Mouse (Mus musculus) stomach, postnatal 0 days (tissue): ENCODE data around the gene Ctnnbl1. TPM values are rescaled to one million over a fixed set of nuclear protein-coding genes. Genes with fewer than 3 reads are reported as not detected.

Experiments
- ATAC-seq: fragments of 200-750 bp; cut with Nextera tagmentation; 2 replicates; pipeline ENCODE4 v1.8.0; 2017; ENCODE audit not compliant: low FRiP score, low TSS enrichment
- DNase-seq: peaks from one replicate; pipeline ENCODE4 v3.0.0-alpha.2; 2016; ENCODE audit warnings: low spot score
- H3K27ac ChIP-seq: fragments of 300-500 bp; sonication (generic); replicated peaks from 2 replicates; pipeline ENCODE4 v1.5.1; 2014; ENCODE audit warnings: mild to moderate bottlenecking, control low read depth
- H3K27me3 ChIP-seq: fragments of 300-500 bp; sonication (generic); 2 replicates; pipeline ENCODE4 v1.6.1; 2014; ENCODE audit warnings: low read length; ENCODE audit not compliant: control insufficient read depth, insufficient read depth
- H3K36me3 ChIP-seq: fragments of 300-500 bp; sonication (generic); 2 replicates; pipeline ENCODE4 v1.6.1; 2014; ENCODE audit warnings: low read length, mixed read lengths; ENCODE audit not compliant: control insufficient read depth, insufficient read depth
- H3K4me1 ChIP-seq: fragments of 300-500 bp; sonication (generic); replicated peaks from 2 replicates; pipeline ENCODE4 v1.6.1; 2014; ENCODE audit warnings: antibody characterized with exemption; ENCODE audit not compliant: control insufficient read depth, insufficient read depth
- H3K4me2 ChIP-seq: fragments of 300-500 bp; sonication (generic); replicated peaks from 2 replicates; pipeline ENCODE4 v1.6.1; 2014; ENCODE audit warnings: low read depth, mild to moderate bottlenecking, control low read depth, moderate library complexity
- H3K4me3 ChIP-seq: fragments of 300-500 bp; sonication (generic); 2 replicates; pipeline ENCODE4 v1.5.1; 2014; ENCODE audit warnings: low read depth, low read length, control low read depth
- H3K9ac ChIP-seq: fragments of 300-500 bp; sonication (generic); 2 replicates; pipeline ENCODE4 v1.6.1; 2014; ENCODE audit warnings: mild to moderate bottlenecking, low read length, control low read depth, mixed read lengths
- H3K9me3 ChIP-seq: fragments of 300-500 bp; sonication (generic); 2 replicates; pipeline ENCODE4 v1.6.1; 2016; ENCODE audit warnings: low read length; ENCODE audit not compliant: control insufficient read depth
- CTCF ChIP-seq: IDR thresholded peaks from 2 replicates; pipeline ENCODE4 v1.5.1; 2016; ENCODE audit warnings: antibody characterized with exemption, low read depth, mild to moderate bottlenecking, moderate library complexity
- EP300 ChIP-seq: optimal IDR thresholded peaks from 2 replicates; pipeline ENCODE3; 2016; ENCODE audit warnings: antibody characterized with exemption
- WGBS: fragments of 180-500 bp; shearing (Covaris S2); extraction: QIAGEN DNeasy Blood & Tissue Kit; methylation state at CpG from one replicate; pipeline ENCODE4 v1.1.7; 2014; 5-methylcytosine and 5-hydroxymethylcytosine counted together
- polyA plus RNA-seq: library from polyadenylated mRNA; unstranded; fragments of >200 nt; fragmentation: Nextera tagmentation; extraction: Ambion mirVana; gene quantifications from 2 replicates; pipeline ENCODE4 v1.2.1, GENCODE M21; 2015

The Ctnnbl1 gene
- polyA plus RNA-seq, 1 experiment from 2014 or later: 23.9 TPM

GRCm38 (mm10) chr2:157800746-157801501 lies 63.7 kb downstream of the Ctnnbl1 start:
- no peak for TF ChIP-seq CTCF
- TF ChIP-seq EP300: no peak
- H3K27ac ChIP-seq: no peak overlapping the region

GRCm38 (mm10) chr2:157801505-157802357 lies 64.5 kb downstream of the Ctnnbl1 start:
- no peaks in the 10 kb centered on the region for H3K9me3 ChIP-seq
- ATAC-seq: no peak
- peaks cover 3% of the 10 kb centered on the region; the same call in 1 of the 2 replicates for H3K36me3 ChIP-seq
- H3K4me1 ChIP-seq: no peaks in the 10 kb centered on the region
- TF ChIP-seq CTCF (no peak), EP300 (no peak)
- H3K9ac ChIP-seq: no peak overlapping the region
- H3K27ac ChIP-seq: no peak overlapping the region
- WGBS: 50% methylated on average over 8 of the region's 8 CpGs
- no peak overlapping the region for H3K4me3 ChIP-seq
- H3K4me2 ChIP-seq: no peak overlapping the region
- no peaks in the 10 kb centered on the region for H3K27me3 ChIP-seq
- DNase-seq: no peak

More at GRCm38 (mm10) chr2:157800746-157801501, 63.7 kb downstream of the Ctnnbl1 start:
- no peak overlapping the region for H3K9ac ChIP-seq
- 73% methylated on average over 11 of the region's 11 CpGs for WGBS
- H3K4me3 ChIP-seq: no peak overlapping the region
- no peak overlapping the region for H3K4me2 ChIP-seq
- H3K36me3 ChIP-seq: peaks cover 3% of the 10 kb centered on the region; the same call in 1 of the 2 replicates
- no peaks in the 10 kb centered on the region for H3K4me1 ChIP-seq
- no peaks in the 10 kb centered on the region for H3K27me3 ChIP-seq
- no peaks in the 10 kb centered on the region for H3K9me3 ChIP-seq
- DNase-seq (no peak), ATAC-seq (no peak)

GRCm38 (mm10) chr2:157802666-157803065 lies 65.5 kb downstream of the Ctnnbl1 start:
- no peaks in the 10 kb centered on the region for H3K9me3 ChIP-seq
- ATAC-seq (no peak), DNase-seq (no peak)
- H3K9ac ChIP-seq: no peak overlapping the region
- H3K4me3 ChIP-seq: no peak overlapping the region
- TF ChIP-seq CTCF (no peak), EP300 (no peak)
- H3K27ac ChIP-seq: no peak overlapping the region
- H3K4me2 ChIP-seq: no peak overlapping the region
- H3K36me3 ChIP-seq: peaks cover 3% of the 10 kb centered on the region; the same call in 1 of the 2 replicates
- H3K4me1 ChIP-seq: no peaks in the 10 kb centered on the region
- WGBS: 81% methylated on average over 5 of the region's 5 CpGs
- no peaks in the 10 kb centered on the region for H3K27me3 ChIP-seq

- H3K27me3 ChIP-seq: no peaks in the 10 kb centered on the region
- 75% methylated on average over 3 of the region's 3 CpGs for WGBS
- ATAC-seq: no peak
- no peak overlapping the region for H3K27ac ChIP-seq
- H3K4me3 ChIP-seq: no peak overlapping the region
- H3K36me3 ChIP-seq: peaks cover 3% of the 10 kb centered on the region; the same call in 1 of the 2 replicates
- H3K9ac ChIP-seq: no peak overlapping the region
- no peaks in the 10 kb centered on the region for H3K4me1 ChIP-seq
- TF ChIP-seq CTCF: no peak
- TF ChIP-seq EP300: no peak
- no peak overlapping the region for H3K4me2 ChIP-seq
- DNase-seq: no peak
- H3K9me3 ChIP-seq: no peaks in the 10 kb centered on the region
These were observed 67.2 kb downstream of the Ctnnbl1 start for GRCm38 (mm10) chr2:157804388-157804787.

- 46% methylated on average over 3 of the region's 3 CpGs for WGBS
- TF ChIP-seq EP300: no peak
These were observed 67.9 kb downstream of the Ctnnbl1 start for GRCm38 (mm10) chr2:157805091-157805490.

More at GRCm38 (mm10) chr2:157805091-157805490, 67.9 kb downstream of the Ctnnbl1 start:
- Histone ChIP-seq H3K27me3 (no peaks in the 10 kb centered on the region), H3K27ac (no peak overlapping the region), H3K4me1 (no peaks in the 10 kb centered on the region), H3K4me3 (no peak overlapping the region), H3K9me3 (no peaks in the 10 kb centered on the region), H3K36me3 (peaks cover 3% of the 10 kb centered on the region; the same call in 1 of the 2 replicates), H3K9ac (no peak overlapping the region), H3K4me2 (no peak overlapping the region)
- ATAC-seq (no peak), DNase-seq (no peak)
